Mouse (Mus musculus) liver, embryonic 15.5 days (tissue): Measurements from ENCODE around the gene Fbxl3. TPM values are rescaled to one million over a fixed set of nuclear protein-coding genes. Genes with fewer than 3 reads are reported as not detected.

Experiments
- ATAC-seq: fragments of 200-750 bp; cut with Nextera tagmentation; 2 replicates; pipeline ENCODE4 v1.8.0; 2017; ENCODE audit warnings: moderate number of reproducible peaks, mild to moderate bottlenecking, moderate library complexity; ENCODE audit not compliant: insufficient read depth
- H3K27ac ChIP-seq: fragments of 300-500 bp; sonication (generic); replicated peaks from 2 replicates; pipeline ENCODE4 v1.5.1; 2015; ENCODE audit warnings: mild to moderate bottlenecking, inconsistent platforms
- H3K27me3 ChIP-seq: fragments of 300-500 bp; sonication (generic); 2 replicates; pipeline ENCODE4 v1.6.1; 2015; ENCODE audit warnings: mild to moderate bottlenecking, inconsistent platforms
- H3K36me3 ChIP-seq: fragments of 300-500 bp; sonication (generic); replicated peaks from 2 replicates; pipeline ENCODE4 v1.6.1; 2015; ENCODE audit warnings: moderate library complexity, mild to moderate bottlenecking, inconsistent platforms
- H3K4me1 ChIP-seq: fragments of 300-500 bp; sonication (generic); replicated peaks from 2 replicates; pipeline ENCODE4 v1.6.1; 2015; ENCODE audit warnings: inconsistent platforms
- H3K4me2 ChIP-seq: fragments of 300-500 bp; sonication (generic); 2 replicates; pipeline ENCODE4 v1.6.1; 2015; ENCODE audit warnings: moderate library complexity, mild to moderate bottlenecking, inconsistent platforms
- H3K4me3 ChIP-seq: fragments of 300-500 bp; sonication (generic); replicated peaks from 2 replicates; pipeline ENCODE4 v1.5.1; 2015; ENCODE audit warnings: mild to moderate bottlenecking, inconsistent platforms
- H3K9ac ChIP-seq: fragments of 300-500 bp; sonication (generic); 2 replicates; pipeline ENCODE4 v1.6.1; 2015; ENCODE audit warnings: moderate library complexity, mild to moderate bottlenecking, inconsistent platforms
- H3K9me3 ChIP-seq: fragments of 300-500 bp; sonication (generic); replicated peaks from 2 replicates; pipeline ENCODE4 v1.6.1; 2016; ENCODE audit warnings: inconsistent platforms
- WGBS: fragments of 180-500 bp; shearing (Covaris S2); methylation state at CpG from one replicate; pipeline ENCODE4 v1.1.7; 2015; ENCODE audit warnings: mixed read lengths; ENCODE audit not compliant: insufficient replicate concordance; 5-methylcytosine and 5-hydroxymethylcytosine counted together
- polyA plus RNA-seq: library from polyadenylated mRNA; unstranded; fragments of >200 nt; fragmentation: Nextera tagmentation; extraction: Ambion mirVana; gene quantifications from 2 replicates; pipeline ENCODE4 v1.2.1, GENCODE M21; 2015

The Fbxl3 gene
- 12.7 and 13.7 TPM in 2 replicates for polyA plus RNA-seq

DNA sequence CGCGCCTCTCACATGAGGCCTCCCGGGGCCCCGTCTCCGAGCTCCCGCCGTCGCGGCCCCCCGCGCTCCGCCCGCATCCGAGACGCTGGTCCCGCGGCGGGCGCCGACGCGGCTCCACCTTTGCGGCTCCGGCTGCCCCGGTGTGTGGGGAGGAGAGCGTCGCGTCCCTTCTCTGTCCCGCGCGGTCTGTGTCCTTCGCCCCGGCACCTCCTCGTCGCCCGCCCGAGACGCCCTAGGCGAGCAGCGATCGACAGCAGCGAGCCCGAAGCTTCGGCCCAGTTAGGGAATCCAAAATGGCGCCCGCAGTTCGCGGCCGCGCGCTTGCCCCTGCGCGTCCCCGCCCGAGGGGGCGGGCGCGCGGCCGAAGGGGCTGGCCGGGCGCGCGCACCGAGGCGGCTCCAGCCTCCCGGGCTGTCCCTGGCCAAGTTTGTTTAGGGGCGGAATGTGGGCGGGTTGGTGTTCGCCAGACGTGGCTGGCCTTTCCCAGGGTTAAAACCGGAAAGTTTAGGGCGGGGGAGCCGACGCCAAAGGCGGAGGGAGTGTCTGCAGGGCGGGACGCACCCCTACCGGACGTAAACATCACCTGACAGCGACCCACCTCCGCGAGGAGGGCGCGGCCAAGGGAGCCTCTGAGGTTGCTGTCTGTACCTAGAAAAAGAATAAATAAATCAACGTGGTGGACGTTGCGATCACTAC, at the start of gene Fbxl3:
Fbxl3 (minus strand) TSS at position 329 of the 696 bp plus-strand sequence.
- H3K4me2 ChIP-seq = peak within 1 kb of the TSS; percentile 70
- peaks cover 23% of the 10 kb centered on the region for H3K4me1 ChIP-seq
- H3K9me3 ChIP-seq = no peaks in the 10 kb centered on the region
- under 1% methylated on average over 88 of the region's 88 CpGs for WGBS
- peak within 1 kb of the TSS; percentile 100 for H3K9ac ChIP-seq
- H3K27me3 ChIP-seq = no peaks in the 10 kb centered on the region
- peak; percentile 89 for ATAC-seq
- H3K4me3 ChIP-seq = peak within 1 kb of the TSS; percentile 84
- peaks cover 23% of the 10 kb centered on the region for H3K36me3 ChIP-seq
- H3K27ac ChIP-seq = peak within 1 kb of the TSS; percentile 100

DNA sequence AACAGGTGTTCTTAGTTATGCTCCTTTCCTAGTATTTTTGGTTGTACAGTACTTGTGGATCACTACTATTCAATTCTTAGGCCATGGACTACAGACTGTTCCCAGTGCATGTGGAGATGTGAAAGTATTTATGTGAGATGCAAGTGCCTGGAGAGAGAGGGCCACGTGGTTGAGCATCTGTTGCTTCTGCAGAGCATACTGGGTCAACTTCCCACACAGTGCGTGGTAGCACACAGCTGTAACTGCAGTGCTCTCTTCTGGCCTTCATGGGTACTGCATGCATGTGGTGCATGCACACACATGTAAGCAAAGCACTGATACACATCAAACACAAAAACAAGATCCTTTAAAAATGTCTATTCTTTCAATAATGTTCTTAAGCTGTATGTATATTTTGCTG, 32.6 kb upstream of the Fbxl3 start:
- Histone ChIP-seq H3K27me3 (no peaks in the 10 kb centered on the region), H3K36me3 (peaks cover 55% of the 10 kb centered on the region), H3K4me1 (no peaks in the 10 kb centered on the region), H3K9ac (no peak overlapping the region), H3K27ac (no peak overlapping the region), H3K4me2 (no peak overlapping the region), H3K4me3 (no peak overlapping the region), H3K9me3 (no peaks in the 10 kb centered on the region)
- ATAC-seq = peak; percentile 77
- 77% methylated on average over 2 of the region's 2 CpGs for WGBS

DNA sequence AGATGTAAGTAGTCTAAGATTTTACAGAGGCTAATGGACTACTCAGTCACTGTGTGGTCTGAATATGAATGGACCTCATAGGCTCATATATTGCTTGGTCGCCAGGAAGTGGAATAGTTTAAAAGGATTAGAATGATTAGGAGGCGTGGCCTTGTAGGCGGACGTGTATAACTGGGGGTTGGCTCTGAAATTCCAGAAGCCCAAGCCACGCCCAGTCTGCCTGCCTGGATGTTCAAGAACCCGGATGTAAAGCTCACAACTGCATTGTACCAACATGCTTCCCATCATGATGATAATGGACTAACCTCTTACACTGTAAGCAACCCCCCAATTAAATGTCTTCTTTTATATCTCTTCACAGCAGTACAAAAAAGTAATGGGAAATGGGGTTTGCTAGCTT, 26.4 kb upstream of the Fbxl3 start:
- 76% methylated on average over 6 of the region's 6 CpGs for WGBS
- ATAC-seq = no peak

DNA sequence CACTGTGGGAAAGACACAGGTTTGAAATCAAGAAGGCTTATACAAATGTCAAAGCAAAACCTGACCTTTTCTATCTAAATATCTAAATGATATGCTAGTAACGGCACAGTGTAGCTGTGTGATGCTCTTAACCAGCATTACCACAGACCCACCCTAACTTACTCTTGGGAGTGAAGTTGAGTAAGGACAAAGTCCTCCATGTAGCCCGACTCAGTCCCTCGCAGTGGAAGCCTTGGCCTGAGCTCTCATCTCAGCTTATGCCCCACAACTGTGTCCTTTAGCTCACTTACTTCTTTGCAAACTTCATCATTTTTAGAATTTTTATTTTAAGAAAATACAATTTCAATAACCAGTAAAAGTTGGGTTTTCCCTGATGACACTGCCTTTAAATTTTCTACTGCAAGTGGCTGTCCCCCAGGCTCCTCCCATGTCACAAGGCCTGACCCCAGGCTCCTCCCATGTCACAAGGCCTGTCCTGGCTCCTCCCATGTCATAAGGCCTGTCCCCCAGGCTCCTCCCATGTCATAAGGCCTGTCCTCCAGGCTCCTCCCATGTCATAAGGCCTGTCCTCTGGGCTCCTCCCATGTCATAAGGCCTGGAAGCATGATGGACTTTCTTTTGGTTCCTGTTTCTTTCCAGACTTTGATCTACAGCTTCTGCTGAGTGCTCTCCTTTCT, 15.8 kb upstream of the Fbxl3 start:
- WGBS = 87% methylated on average over 3 of the region's 3 CpGs

More for the DNA sequence above, 26.4 kb upstream of the Fbxl3 start:
- H3K27ac ChIP-seq = no peak overlapping the region
- H3K9me3 ChIP-seq = no peaks in the 10 kb centered on the region
- no peaks in the 10 kb centered on the region for H3K4me1 ChIP-seq
- no peak overlapping the region for H3K9ac ChIP-seq
- H3K4me2 ChIP-seq = no peak overlapping the region
- no peaks in the 10 kb centered on the region for H3K27me3 ChIP-seq
- H3K36me3 ChIP-seq = peaks cover 63% of the 10 kb centered on the region
- no peak overlapping the region for H3K4me3 ChIP-seq

DNA sequence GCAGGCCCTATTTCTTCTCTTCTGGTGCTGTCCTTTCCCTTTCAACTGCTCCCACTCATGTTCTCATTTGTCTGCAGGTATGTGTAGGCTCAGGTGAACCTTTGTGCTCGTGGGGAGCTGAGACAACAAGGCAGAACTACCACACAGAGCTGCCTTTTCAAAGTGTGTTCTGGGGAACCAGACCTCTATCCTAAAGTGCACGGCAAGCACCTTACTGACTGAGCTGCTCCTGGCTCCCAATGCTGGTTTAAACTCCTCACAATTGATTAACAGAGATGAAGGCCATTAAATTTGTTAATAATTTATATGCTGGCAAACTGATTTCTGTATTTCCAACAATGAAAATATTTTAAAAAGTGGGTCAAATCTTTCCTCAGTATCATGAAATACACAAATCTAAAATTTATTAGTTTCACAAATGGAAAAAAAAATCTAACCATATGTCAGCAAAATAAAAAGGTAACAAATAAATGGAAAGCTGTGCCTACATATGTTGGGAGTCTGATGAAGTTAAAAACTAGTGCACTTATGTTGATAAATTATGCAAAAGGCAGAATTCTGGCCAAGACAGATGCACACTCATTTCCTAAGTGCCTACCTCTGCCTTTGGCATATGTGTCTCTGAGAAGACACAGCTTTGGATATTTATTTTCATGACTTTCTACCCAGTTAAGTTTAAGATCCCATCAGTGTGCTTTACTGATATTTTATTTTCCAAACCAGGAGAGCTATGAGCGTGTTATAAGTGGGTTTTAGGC, 13.4 kb upstream of the Fbxl3 start:
- Histone ChIP-seq H3K9ac (no peak overlapping the region), H3K36me3 (peaks cover 33% of the 10 kb centered on the region), H3K9me3 (no peaks in the 10 kb centered on the region), H3K4me3 (no peak overlapping the region), H3K27me3 (no peaks in the 10 kb centered on the region), H3K27ac (no peak overlapping the region), H3K4me1 (no peaks in the 10 kb centered on the region), H3K4me2 (no peak overlapping the region)
- no peak for ATAC-seq
- WGBS = 78% methylated on average over 3 of the region's 3 CpGs

More for the DNA sequence above, 15.8 kb upstream of the Fbxl3 start:
- no peak overlapping the region for H3K27ac ChIP-seq
- peak; percentile 52 for ATAC-seq
- H3K27me3 ChIP-seq = no peaks in the 10 kb centered on the region
- H3K9me3 ChIP-seq = no peaks in the 10 kb centered on the region
- no peaks in the 10 kb centered on the region for H3K4me1 ChIP-seq
- H3K36me3 ChIP-seq = peaks cover 50% of the 10 kb centered on the region
- H3K4me3 ChIP-seq = no peak overlapping the region
- H3K4me2 ChIP-seq = no peak overlapping the region
- H3K9ac ChIP-seq = no peak overlapping the region

DNA sequence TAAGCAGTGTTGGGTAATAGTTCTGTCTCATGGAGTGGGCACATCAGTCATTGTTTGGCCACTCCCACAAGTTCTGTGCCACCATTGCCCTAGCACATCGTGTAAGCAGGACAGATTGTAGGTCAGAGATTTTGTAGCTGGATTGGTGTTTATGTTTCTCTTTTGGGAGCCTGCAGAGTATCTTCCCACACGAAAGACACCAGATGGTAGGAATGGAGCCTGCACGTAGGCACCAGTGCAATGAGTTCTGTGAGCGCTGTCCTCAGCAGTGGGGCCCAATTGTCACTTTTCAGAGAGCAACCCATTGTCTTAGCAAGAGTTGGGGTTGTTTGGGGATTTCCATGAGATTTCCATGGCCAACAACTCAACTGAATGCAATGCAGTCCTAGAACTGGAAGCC, 10.6 kb upstream of the Fbxl3 start:
- 72% methylated on average over 4 of the region's 4 CpGs for WGBS
- Histone ChIP-seq H3K9ac (no peak overlapping the region), H3K27ac (no peak overlapping the region), H3K4me3 (no peak overlapping the region), H3K36me3 (peaks cover 20% of the 10 kb centered on the region), H3K4me1 (no peaks in the 10 kb centered on the region), H3K9me3 (no peaks in the 10 kb centered on the region), H3K4me2 (no peak overlapping the region), H3K27me3 (no peaks in the 10 kb centered on the region)
- ATAC-seq = no peak

DNA sequence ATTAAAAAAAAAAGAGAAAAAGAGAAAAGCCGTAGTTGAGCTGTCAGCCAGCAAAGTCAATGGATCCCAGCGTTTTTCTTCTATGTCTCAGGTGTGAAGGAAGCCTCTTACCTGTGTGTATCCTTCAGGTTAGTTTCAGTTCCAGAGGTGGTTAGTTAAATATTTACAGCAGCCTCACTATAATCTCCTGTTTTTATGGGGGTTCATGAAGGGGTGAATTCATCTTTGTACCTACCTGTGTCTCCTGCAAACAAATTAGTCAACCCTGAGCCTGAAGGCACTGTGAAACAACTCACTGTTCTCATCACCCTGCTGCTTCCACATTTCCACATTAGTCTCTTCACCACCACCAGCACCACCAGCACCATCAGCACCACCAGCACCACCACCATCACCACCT, 6.9 kb upstream of the Fbxl3 start:
- no peak overlapping the region for H3K27ac ChIP-seq
- H3K9me3 ChIP-seq = no peaks in the 10 kb centered on the region
- WGBS = 81% methylated on average over 2 of the region's 2 CpGs

DNA sequence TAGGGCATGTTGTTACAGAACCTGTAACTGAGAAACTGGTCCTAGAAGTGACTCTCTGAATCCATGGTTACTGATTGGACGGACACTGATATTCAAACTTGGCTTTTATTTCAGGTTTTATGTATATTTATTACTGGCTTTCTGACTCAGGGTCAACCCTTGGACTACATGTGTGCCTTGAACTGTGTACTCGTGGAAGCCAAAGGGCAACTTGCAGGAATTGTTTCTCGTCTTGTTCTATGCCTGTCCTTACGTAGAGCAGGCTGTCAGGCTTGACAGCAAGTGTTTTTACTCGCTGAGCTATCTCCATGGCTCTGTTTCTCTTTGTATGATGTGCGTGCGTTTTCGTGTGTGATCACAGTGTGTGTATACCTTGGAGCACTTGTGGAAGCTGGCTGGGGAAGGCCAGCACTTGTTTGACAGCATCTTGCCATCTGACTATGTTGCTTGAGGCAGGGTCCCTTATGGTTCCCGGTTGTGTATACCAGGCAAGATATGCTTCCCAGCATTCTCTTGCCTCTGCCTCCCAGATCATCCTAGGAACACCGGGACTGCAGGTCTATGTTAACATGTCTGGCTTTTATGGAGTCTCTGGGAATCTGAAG, 3.5 kb upstream of the Fbxl3 start:
- WGBS = 67% methylated on average over 10 of the region's 10 CpGs
- no peaks in the 10 kb centered on the region for H3K27me3 ChIP-seq
- H3K9me3 ChIP-seq = no peaks in the 10 kb centered on the region
- H3K36me3 ChIP-seq = no peaks in the 10 kb centered on the region
- no peak overlapping the region for H3K4me2 ChIP-seq
- peaks cover 6% of the 10 kb centered on the region for H3K4me1 ChIP-seq
- no peak overlapping the region for H3K27ac ChIP-seq
- no peak overlapping the region for H3K9ac ChIP-seq
- H3K4me3 ChIP-seq = no peak overlapping the region
- ATAC-seq = no peak

More for the DNA sequence above, 6.9 kb upstream of the Fbxl3 start:
- Histone ChIP-seq H3K9ac (no peak overlapping the region), H3K36me3 (no peaks in the 10 kb centered on the region), H3K4me2 (no peak overlapping the region), H3K4me1 (no peaks in the 10 kb centered on the region; the same call in 1 of the 2 replicates), H3K27me3 (no peaks in the 10 kb centered on the region), H3K4me3 (no peak overlapping the region)
- ATAC-seq = no peak

DNA sequence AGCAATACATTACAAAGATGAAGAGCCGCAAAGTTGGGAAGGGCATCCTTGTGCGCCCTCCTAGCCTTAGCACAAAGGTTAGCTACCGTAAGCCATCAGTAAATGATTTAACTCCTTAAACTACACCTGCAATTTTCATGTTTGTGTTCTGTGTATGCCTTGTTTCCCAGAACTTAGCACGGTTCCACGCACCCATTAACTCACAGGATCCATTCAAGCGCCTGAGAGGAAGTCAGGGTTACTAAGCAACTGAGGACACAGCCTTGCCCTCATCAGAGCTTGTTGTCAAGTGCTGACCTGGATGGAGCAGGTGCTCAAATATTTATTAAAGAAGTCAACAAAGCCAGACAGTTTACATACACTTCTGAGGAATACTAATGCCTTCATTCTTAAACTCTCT, 2.9 kb upstream of the Fbxl3 start:
- ATAC-seq = no peak
- Histone ChIP-seq H3K36me3 (no peaks in the 10 kb centered on the region), H3K9me3 (no peaks in the 10 kb centered on the region), H3K4me1 (peaks cover 9% of the 10 kb centered on the region), H3K27me3 (no peaks in the 10 kb centered on the region), H3K4me2 (no peak overlapping the region), H3K27ac (no peak overlapping the region), H3K4me3 (no peak overlapping the region), H3K9ac (no peak overlapping the region)
- WGBS = 65% methylated on average over 6 of the region's 6 CpGs

DNA sequence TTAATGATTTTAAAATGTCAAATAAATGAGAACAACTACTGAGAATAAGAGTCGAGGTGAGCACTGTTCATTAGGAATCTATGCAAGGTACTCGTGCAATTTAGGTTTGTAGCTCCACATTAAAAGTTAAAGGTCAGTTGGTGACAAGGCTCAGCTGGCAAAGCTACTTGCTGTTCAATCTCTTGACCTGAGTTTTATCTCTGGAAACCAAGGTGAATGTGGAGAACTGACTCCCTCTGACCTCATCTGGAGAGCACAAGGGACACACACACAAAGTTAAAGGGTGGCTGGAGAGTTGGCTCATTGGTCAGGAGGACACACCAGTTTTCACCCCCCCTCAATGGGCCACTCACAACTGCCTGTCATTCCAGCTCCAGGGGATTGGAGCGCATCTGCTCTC, 1.8 kb upstream of the Fbxl3 start:
- peaks cover 7% of the 10 kb centered on the region; the same call in 1 of the 2 replicates for H3K36me3 ChIP-seq
- no peak for ATAC-seq
- H3K4me2 ChIP-seq = no peak overlapping the region
- no peaks in the 10 kb centered on the region for H3K27me3 ChIP-seq
- H3K9me3 ChIP-seq = no peaks in the 10 kb centered on the region
- H3K9ac ChIP-seq = no peak overlapping the region
- peaks cover 16% of the 10 kb centered on the region for H3K4me1 ChIP-seq
- no peak overlapping the region for H3K27ac ChIP-seq
- 67% methylated on average over 3 of the region's 3 CpGs for WGBS
- no peak overlapping the region for H3K4me3 ChIP-seq

DNA sequence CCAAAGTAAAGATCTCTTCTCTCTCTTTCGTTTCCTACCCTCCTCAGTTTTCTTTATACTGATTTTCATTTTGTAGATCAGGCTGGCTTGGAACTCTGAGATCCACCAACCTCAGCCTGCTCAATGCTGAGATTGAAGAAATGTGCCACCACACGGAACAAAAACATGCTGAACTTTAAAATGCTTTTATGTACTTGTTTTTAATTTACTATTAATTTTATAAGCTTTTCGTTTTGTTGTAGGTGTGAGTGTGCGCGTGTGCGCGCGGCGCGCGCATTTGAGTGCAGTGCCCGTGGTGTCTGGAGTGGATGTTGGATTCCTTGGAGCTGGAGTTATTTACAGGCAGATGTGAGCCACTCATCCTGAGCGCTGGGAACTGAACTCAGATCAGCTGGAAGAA, 930 bp upstream of the Fbxl3 start:
- Histone ChIP-seq H3K4me3 (peak overlapping the region; percentile 84), H3K27me3 (no peaks in the 10 kb centered on the region), H3K4me2 (peak overlapping the region; percentile 70), H3K36me3 (peaks cover 14% of the 10 kb centered on the region), H3K27ac (peak overlapping the region; percentile 100), H3K9me3 (no peaks in the 10 kb centered on the region), H3K9ac (no peak overlapping the region), H3K4me1 (peaks cover 17% of the 10 kb centered on the region)
- 83% methylated on average over 13 of the region's 13 CpGs for WGBS
- ATAC-seq = no peak
